Mouse (Mus musculus): ENCODE results near the gene Hist2h2be.

DNA sequence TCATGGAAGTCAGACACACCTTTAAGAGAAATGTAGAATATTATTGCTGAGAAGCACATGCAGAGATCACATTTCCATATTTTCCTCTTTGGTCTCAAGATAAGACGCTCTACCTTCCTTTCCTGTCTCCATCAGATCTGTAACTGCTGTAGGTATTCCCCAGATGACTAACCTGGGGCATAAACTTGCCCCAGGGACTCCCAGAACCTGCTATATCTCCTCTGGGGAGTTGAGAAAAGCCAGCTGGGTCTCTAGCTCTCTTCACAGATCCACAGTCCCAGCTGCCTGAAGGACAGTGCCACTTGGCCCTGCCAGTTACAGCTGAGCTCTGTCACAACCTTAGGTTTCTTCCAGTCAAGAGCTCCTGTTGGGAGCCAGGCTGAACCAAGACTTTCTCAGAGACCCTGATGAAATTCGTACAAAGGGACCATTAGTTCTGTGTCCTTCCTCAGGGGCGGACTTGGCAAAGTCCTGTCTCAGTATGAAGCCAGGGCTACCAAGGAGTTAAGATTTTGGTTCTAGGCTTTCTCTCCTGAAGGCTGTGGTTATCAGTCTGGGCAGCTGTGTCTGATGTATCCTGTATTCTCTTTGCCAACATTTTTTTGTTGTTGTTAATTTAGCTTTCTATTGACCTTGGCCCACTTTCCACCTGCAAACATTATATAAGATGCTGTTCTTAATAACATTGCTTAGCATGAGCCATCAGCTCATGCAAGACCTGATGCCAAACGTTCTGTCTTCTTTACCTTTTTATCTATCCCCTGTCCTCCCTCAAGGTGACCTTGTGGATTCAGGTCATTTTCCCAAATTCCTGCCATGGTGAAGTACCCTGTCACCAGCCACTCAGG is 10.2 kb downstream of the Hist2h2be start:
- no peak for TF ChIP-seq CTCF (IDR thresholded peaks at IDR 0.05; ENCODE audit: low read depth)
- TF ChIP-seq EP300 (IDR thresholded peaks at IDR 0.05; ENCODE audit: low read depth): no peak
